Mouse (Mus musculus) left cerebral cortex, postnatal 10 days (tissue): ENCODE measurements around the gene Wdfy4. TPM values are rescaled to one million over a fixed set of nuclear protein-coding genes. Genes with fewer than 3 reads are reported as not detected.

Experiments
- DNase-seq, 2 experiments: peaks; one replicate each; pipeline ENCODE4 v3.0.0; 2021 to 2022; ENCODE audit warnings: low spot score in 2 of 2, mixed read lengths in 1 of 2; ENCODE audit errors: extremely low spot score in 1 of 2
- intact Hi-C: fragments of 180-260 bp; cut with DNase I; formaldehyde crosslinking; loops from one replicate; pipeline ENCODE4 v1.15.1; 2025
- total RNA-seq, 2 experiments: library from RNA; stranded (reverse); gene quantifications; 2 replicates each; pipeline ENCODE4 v1.2.3; 2021

Wdfy4 gene
- total RNA-seq, 2 experiments from 2014 or later, result 2.0 to 2.8 TPM

DNA sequence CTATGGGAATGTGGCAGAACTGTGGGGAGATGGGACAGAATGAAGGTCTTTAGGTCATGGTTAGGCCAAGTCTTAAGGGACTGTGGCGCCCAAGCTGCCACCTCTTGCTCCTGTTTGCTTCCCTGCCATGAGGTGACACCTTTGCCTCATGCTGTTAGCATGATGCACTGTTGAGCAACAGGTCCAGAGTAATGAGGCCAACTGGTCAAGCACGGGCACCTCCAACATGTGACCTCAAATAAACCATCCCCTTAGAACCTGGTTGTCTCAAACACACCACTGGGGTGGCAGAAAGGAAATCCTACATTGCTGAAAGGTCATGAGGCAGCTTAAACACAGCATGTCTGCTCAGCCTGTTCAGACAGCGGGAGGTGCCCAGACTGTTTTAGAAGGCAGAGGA lies 166.3 kb downstream of the Wdfy4 start:
- intact Hi-C loops, result no loop called here
- DNase-seq, result no peak

DNA sequence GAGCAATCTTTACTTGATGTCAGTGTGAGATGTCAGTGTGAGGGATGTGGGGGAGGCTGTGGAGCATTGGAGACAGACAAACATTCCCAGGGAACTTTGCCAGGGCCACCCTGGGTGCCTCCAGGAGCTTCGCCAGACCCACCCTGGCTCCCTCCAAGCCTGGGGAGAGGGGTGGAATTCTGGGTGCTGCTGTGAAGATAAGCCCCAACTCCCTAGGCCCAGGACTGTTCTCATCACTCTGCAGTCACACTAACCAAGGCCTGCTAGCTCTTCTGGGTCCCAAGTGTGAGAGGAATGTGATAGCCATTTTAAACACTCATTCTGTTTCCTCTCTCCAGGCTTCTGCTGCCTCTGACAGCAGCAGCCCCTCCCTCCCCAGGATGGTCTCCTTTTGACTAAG lies 177.7 kb downstream of the Wdfy4 start:
- DNase-seq, result no peak
- intact Hi-C loops, result no loop called here

DNA sequence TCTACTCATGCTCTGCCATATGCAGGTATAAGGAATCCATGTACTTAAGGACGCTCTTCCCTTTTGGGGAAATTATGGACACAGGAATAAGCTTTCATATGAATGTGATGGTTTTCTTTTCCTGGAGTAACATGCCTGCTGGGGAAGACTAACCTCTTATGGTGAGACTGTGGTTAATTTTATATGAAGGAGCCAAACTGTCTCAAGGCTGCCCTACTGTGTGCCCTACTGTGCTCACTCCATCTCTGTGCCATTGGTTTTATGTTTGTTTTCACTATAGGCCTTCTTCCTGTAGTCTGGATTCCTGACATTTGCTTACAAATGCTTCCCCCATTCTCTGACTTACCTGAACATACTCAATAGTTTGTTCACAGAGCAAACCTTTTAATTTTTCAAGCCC lies 180.2 kb downstream of the Wdfy4 start:
- intact Hi-C loops, result no loop called here

DNA sequence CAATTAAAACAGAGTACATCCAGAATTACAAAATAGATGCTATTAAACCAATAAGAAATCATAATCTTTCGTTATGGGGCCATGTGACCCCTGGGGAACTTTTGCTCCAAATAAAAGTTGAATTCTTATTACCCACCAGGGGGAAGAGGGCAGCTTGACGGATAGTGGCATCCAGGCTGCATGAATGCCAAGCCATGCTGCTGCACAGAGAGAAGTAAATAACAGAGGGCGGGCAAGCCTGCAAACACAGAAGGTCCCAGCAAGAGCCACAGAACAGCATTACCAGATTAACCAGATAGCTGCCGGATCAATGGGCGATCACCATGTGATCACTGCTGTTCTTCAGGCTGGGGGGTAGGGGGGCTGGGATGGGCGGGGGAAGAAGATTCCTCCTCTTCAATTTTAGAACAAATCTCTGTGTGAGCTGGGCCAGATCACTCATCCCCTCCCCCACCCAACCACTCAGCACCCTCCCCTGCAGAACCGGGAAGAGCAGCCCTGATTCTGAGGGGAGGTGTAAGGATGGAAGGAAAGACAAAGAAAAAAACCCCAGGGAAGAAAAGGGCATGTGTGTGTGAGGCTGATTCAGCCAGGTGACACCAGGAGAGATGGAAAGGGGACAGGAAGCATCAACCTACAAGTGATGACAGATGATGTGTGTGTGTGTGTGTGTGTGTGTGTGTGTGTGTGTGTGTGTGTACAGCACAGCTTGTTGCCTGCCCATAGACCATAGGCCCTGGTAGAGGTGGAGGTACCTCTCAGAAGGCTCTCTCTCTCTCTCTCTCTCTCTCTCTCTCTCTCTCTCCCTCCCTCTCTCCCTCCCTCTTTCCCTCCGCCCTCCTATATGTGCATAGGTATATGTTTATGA lies 185.0 kb downstream of the Wdfy4 start:
- DNase-seq, result no peak
- intact Hi-C loops, result no loop called here

More for the DNA sequence above, 180.2 kb downstream of the Wdfy4 start:
- no peak for DNase-seq

DNA sequence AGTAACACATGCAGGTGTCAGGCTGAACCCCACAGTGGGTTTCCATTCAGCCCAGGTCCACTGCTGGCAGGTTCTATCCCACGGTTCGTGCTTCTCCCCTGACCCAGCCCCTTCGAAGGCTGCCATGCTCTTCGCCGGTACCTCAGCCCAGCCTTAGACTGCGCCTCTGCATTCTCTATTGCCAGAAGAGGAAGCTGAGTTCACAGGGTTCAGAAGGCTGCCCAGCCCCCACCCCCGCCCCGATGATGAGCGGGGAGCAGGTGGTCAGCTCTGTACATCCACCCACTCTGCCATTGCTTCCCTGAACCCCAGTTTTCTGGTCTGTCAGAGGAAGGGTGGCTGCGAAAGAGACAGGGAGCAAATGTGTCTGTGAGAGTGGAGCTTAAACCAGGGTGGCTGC lies 185.8 kb downstream of the Wdfy4 start:
- intact Hi-C loops, result no loop called here
- DNase-seq, result no peak

DNA sequence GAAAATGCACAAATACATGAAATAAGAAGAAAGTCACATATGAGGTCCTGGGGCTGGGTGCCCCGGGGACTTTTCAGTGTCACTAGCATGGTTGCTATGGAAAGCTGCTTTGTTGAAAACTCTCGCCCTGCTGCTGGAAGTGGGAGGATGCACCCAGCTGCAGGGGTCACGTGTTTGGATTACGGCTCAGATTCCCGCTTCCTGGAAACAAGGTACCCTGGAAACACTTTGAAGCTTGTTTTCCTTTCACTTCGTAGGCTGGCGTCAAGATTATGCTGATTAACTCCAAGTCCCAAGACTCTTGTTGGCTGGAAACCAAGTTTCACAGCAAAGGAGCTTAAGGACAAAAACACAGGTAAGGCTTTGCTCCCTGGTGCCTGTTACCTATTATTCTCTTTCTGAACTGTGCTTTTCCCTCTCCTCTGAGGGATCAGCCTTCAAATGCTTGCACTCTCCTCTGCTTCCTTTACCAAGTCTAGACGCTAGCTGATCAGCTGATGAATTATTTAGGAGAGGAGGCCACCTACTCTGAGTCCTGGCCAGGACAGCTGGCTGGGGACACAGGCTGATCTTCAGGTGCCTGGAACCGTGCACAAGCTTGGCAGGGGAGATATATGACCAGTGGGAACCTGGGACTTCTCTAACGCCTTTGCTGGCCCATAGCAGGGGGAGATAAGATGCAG lies 190.2 kb downstream of the Wdfy4 start:
- DNase-seq, result peak; percentile 10 to 77
- intact Hi-C loops, result no loop called here

DNA sequence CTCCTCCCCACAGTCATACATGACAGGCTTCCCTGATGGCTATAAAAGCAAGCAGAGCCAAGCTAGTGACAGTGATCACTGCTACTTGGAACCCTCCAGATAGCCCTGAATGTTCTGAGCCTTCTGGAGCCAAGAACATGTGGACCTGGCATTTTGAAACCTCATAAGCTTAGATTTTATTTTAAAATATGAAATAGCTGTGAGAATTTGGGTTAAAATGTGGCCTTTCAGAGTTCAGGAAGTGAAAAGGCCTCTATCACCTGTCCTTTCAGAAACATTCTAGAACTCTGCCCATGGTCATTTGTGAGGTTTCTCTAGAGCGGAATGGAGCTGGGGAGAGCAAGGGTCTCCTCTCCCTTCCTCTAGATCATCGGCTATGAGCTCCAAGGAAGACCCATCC lies 194.2 kb downstream of the Wdfy4 start, which contains the start of gene Lrrc18:
TSS of gene Lrrc18 (plus strand) at position 301 of the 400 bp plus-strand sequence.
- DNase-seq, result no peak
- intact Hi-C loops, result no loop called here

DNA sequence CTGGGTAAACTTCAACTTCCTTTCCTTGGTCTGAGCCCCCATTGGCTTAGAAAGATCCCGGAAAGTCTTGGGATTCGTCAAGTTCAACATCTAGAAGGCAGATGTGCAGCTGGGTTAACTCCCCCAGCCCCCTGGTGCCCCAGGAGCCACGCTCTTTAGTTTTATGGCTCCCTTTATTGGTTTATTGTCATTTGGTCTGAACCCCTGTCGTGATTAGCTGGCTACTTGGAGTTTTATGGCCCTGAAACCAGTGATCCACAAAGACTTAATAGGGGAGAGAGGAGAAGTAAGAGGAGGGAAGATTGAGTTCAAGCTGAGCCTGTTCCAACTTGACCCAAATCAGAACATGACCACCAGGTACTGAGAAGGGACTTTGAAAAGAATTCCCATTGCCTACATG lies 198.6 kb downstream of the Wdfy4 start:
- DNase-seq, result no peak
- intact Hi-C loops, result no loop called here

DNA sequence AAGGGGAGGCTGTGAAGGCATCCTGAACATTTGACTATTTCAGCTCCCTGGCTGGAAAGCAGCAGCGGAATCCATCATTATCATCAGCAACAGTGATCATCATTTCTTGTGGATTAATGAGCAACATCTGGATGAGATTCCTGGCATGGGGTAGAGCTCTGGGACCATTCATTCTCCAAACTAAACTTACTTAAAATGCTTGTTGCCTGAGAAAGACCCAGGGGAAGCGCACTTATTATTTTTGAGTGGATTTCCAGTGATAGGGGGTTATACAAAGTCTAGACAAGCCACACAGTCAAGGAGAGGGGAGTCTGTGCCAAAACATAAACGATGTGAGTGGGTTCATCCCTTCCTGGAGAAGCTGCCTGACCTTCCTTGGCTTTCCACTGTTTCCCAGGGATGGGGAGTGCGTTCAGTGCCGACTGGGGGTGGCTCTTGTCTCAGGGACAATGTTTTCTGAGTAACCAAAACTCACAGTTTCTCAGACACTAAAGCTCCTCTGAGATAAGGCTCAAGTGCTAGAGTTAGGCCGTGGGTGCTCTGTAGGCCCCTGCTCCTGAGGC lies 201.1 kb downstream of the Wdfy4 start:
- intact Hi-C loops, result no loop called here
- no peak for DNase-seq

DNA sequence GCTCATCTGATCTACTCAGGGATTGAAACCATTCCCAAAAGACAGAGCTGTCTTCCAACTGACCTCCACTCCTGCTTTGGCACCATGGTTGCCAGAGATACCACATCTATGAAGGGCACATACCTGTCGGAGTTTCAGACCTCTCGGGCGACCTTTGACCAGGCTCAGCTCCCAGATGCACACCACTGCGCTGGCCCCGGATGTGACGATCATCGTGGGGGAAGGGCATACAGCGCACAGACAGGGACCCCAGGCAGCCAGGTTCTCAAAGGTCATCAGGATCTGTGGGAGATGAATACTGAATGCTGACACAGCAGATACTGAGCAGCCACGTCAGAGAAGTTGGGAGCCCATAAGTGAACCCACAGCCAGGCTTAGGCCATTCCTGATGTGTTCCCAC lies 214.6 kb downstream of the Wdfy4 start:
- no peak for DNase-seq
- intact Hi-C loops, result no loop called here

DNA sequence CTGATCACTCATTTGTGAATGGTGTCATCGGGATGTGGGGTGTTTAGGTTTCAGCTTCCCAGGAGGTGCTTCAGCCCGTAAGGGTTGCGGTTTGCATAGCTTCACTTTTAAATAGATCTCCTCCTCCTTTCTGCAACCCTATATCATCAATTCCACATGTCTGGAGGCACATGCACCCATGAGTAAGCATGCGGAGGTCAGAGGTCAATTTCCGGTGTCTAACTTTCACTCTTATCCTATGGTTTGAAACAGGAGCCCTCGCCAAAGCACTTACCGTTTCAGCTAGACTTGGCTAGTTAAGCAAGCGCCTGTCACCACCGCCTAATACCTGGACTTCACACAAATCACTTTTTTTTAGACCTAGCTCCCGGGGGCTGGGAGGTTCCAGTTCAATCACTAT lies 220.6 kb downstream of the Wdfy4 start:
- intact Hi-C loops, result loop anchor here (5.0 kb wide), 1 partner anchor 192 kb away; no protein-coding TSS in a partner anchor

DNA sequence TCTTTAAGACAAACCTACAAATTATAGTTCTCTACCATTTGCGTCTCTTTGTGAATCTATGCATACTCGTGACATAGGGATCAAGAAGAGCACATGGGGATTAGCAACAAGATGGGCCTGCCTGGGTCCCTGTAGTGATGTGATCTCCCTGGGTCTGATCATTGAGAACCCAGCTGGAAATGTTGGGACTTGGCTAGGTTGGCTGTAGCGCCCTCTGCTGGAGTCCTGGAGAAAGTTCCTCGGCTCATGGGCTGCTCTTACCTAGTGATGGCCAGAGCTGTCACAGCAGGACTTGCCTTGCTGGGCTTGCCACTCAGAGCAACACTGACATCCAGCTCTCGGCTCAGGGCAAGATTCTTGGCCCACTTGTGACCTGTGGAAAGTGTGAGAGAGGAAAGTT lies 224.8 kb downstream of the Wdfy4 start:
- intact Hi-C loops, result loop anchor here (5.0 kb wide), 1 partner anchor 188 kb away; no protein-coding TSS in a partner anchor
- DNase-seq, result peak; percentile 66 to 77

More for the DNA sequence above, 220.6 kb downstream of the Wdfy4 start:
- DNase-seq, result no peak

DNA sequence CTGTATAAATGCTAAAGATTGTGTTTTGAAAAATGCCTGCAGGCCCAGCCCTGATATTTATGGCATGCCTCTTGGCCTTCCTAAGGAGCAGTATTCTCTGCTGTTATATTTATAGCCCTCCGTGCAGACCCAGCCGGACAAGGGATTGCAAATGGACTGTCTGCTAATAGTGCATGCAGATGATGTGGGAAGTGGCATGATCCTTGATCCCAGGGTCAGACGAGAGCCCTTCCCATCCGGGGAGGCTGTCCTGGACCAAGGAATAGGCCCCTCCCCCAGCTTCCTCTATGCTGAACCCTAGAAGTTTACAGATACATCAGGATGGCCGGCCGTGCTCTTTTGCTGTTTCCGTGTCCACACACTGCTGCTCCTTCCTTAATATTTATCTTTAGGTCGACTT lies 226.6 kb downstream of the Wdfy4 start:
- DNase-seq, result peak in 1 of 2 experiments; percentile 61
- intact Hi-C loops, result loop anchor here (10.0 kb wide), 1 partner anchor 104 kb away; the partner anchor contains the start of gene Vstm4

DNA sequence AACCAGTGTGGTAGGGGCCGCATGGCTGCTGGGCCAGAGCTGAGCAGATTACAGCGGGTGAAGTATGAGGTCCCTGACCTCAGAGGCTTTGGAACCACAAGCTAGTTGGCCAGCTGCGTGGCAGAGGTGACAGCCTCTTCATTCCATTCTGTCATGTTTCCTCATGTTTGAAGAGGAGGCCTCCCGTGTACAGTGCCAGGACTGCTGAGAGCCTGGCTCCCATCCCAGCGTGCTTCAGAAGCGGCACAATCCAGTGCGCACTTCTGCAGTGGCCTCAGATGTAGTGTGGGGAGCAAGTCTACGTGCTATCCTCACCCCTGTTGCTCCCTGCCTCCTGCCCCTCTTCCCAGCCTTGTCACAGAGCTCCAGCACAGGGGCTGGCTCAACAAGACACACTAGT lies 228.8 kb downstream of the Wdfy4 start:
- DNase-seq, result peak in 1 of 2 experiments; percentile 64

DNA sequence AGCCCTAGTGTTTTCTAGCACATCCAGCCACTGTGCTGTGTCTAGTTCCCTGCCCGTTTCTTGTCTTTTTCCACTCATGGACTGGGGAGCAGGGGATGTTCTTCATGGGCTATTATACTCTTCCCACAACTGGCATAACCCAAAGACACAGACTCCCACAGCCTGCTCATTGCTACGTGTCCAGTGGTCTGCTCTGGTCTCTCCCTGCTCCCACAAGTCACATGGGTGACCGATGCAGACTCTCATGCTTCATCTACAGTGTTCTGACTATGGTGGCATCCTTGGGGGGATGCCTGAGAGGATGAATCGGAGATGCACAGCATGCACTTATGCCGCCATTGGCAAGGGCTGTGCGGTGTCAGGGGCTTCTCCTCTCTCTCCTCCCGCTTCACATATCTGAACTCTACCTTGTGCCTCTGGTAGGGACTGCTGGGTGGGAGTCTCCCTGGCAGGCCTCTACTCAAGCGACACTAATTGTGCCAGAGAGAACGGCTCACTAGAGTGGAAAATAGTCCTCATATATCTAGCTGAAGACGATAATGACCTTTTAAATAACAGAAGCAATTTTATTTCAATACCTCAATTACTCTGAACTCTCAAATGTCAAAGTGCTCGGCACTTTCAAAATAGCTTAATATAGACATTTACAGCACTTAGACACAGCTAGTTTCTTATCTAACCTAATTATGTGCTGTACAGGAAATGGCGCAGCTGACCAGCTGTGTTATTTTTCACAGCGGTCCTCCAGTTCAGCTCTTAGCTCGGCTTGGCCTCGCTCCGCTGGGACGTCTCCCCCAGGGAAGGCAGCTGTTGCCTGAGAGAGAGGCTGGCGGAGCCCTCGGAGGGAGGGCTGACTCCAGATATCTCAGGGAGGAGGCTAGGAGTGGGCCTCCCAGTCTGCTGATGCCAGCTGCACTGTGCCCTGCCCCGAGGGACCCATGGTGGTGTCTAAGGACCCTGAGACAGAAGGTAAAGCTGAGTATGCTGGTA lies 234.7 kb downstream of the Wdfy4 start:
- intact Hi-C loops, result loop anchor here (10.0 kb wide), 1 partner anchor 96 kb away; the partner anchor contains the start of gene Vstm4

More for the DNA sequence above, 228.8 kb downstream of the Wdfy4 start:
- intact Hi-C loops, result loop anchor here (10.0 kb wide), 1 partner anchor 102 kb away; the partner anchor contains the start of gene Vstm4

DNA sequence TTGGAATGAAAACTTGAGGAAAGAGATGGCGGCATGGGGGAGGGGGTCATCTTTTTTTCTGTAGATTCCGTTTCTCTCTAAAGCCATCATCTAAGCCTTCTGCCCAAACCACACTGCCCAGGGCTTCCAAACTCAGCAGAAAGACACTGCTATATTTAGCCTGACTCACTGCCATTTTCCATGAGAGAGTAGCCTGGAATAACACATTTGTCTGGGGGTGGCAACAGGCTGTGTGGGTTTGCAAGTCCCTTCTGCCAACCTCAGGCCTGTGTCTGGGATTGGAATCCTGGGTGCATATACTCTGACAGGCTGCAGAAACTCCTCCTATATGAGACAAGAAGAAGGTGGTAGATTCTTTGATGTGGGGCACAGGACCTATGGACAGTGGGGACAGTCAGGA lies 237.8 kb downstream of the Wdfy4 start:
- DNase-seq, result peak in 1 of 2 experiments; percentile 27
- intact Hi-C loops, result no loop called here

More for the DNA sequence above, 234.7 kb downstream of the Wdfy4 start:
- DNase-seq, result peak in 1 of 2 experiments; percentile 84

DNA sequence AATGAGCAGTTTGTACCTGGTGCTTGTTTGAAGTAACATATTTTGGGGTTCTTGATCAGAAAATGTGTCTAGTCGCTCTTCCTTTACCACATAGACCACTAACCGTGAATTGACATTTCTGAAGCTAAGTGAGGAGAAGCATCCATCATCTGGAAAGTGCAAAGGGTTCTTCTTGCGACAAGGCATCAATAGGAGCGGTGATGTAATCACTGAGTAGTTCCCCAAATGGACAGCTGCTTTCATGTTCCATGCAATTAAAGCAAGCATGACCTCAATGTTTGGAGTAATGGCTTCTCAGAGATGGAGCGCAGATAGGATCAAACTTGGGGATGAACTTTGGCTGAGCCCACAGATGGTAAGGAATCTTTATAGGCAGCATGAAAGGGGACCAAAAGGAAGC lies 246.1 kb downstream of the Wdfy4 start:
- intact Hi-C loops, result no loop called here
- no peak for DNase-seq

DNA sequence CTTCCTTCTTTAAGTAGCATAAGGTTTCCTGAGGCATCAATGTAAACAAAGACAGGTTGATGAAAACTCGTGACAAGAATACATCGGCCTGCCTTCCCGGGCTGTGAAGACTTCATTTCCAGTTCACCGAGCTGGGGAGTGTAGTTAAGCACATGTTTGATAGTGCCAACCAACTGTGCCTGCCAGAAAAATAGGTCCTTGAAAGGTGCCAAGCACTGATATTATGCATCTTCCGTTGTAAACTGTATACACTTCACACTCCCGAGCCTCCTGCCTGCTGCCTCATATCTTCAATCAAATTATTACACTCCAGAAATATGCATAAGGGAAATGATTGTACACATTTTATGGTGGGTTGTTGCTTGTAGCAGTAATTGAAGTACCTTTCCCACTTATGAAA lies 251.2 kb downstream of the Wdfy4 start:
- DNase-seq, result no peak
- intact Hi-C loops, result no loop called here
